Mouse (Mus musculus) embryonic fibroblast, embryonic 13.5 days (primary cell): Measurements from ENCODE around the gene Ppm1h.

Experiments
- CTCF ChIP-seq: IDR thresholded peaks from 2 replicates; pipeline ENCODE4 v1.5.1; 2011; ENCODE audit warnings: mild to moderate bottlenecking, control low read depth, low read length, moderate library complexity, borderline replicate concordance; ENCODE audit not compliant: insufficient read depth
- POLR2A ChIP-seq: IDR thresholded peaks from 2 replicates; pipeline ENCODE4 v1.6.1; 2011; ENCODE audit warnings: low read depth, mild to moderate bottlenecking, control low read depth, low read length, moderate library complexity

DNA sequence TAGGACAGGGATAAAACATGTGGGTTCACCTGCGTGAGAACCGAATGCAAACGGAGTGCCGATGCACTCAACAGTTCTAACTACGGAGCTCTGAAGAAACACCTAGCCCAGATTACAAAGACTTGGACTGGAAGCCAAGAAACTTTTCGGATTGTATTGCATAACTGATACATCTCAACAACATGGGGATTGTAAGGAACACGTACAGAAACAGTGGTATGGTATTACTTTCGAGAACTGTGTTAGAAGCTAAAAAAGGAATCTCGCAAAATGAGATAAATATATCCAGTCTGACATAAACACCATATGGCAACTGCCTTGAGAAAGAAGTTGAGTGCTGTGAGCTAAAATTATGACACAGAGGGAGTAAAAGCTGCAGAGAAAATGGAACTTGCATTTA is 311.4 kb downstream of the Ppm1h start:
- TF ChIP-seq POLR2A (no peak), CTCF (no peak)
